Mouse (Mus musculus): Measurements from ENCODE around the gene Pmepa1.

The Pmepa1 gene

DNA sequence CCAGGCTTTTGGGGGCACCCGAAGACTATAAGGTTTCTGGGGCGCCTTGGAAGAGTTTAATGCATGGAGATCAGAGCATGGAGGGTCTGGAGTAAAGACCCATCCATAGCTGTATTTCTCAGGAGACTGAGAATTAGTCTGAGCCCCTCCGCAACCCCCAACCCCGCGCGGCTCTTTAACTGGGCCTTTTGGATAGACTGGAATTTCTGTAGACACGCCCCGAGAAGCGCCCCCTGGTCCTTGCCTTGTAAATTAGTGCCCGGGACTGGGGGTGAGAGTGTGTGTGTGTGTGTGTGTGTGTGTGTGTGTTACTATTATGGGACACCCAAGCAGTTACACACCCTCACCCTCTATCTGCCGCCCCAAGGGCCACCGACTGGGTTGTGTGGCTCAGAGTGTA is 526 bp upstream of the Pmepa1 start:
- DNase-seq (ENCODE audit: low read depth, low spot score), result no peak

- no peak for DNase-seq (ENCODE audit: low read depth, low spot score)
These were observed 761 bp downstream of the Pmepa1 start for GRCm38 (mm10) chr2:173275343-173276201.

DNA sequence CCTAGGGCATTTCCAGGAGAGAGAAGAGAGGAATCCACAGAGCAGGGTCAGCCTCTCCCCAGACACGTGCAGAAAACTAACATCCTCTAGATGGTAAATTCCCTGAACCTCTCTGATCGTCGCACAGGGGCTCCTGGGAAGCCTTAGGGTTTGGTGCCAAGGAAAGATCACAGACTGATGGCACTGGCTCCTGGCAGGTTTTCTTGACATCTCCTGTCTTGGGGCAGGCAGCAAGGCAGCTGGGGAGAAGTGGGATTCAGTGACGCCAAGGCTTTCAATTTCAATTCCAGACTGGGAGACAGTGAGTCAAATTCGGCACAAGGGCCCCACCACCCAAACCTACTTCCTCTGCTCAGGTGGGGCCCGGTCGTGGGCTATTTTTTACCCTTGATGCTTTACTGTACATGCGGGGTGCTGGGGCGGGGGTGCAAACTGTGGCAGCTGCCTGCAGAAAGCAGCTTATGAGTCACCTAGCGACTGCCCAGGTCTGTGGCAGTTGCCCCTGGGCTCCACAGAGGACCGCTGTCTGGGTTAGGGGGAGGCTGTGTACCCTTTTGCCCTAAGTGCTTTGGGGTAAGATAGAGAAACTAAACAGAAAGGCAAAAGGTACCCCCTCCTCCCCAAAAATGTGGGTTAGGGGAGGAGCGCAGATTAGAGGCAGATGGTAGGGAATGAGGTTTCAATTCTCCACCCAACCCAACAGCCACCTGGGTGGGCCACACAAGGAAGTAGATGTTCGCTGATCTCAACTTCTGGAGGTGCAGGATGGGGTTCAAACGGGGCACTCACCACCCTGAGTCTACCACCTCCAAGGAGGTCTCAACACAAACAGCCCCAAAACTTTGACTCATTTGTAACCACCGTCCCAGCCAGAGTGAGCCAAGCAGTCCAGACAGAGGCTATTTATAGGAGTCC is 1.6 kb downstream of the Pmepa1 start:
- no peak for DNase-seq (ENCODE audit: low read depth, low spot score)

- no peak for DNase-seq (ENCODE audit: low read depth, low spot score)
These were observed 2.4 kb downstream of the Pmepa1 start for GRCm38 (mm10) chr2:173273885-173274284.

GRCm38 (mm10) chr2:173272354-173272900 is 3.9 kb downstream of the Pmepa1 start:
- no peak for DNase-seq (ENCODE audit: low read depth, low spot score)

DNA sequence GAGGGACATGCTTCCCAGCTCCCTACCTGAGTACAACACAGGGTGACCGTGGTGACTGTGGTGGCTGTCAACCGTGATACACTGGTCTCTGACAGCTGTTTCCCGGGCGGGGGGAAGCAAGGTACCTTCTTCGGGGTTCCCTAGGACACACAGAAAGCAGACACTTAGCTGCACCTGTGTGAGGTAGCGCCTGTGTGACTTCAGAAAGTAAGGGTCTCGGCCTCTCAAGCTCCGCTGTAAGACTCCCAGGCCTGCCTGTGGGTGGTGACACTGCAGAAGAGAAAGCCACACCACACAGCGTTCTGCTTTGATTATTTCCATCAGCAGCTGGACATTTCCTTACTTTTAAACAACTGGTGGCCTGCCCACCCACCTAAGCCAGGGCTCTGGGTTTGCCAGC is 4.8 kb downstream of the Pmepa1 start:
- no peak for DNase-seq (ENCODE audit: low read depth, low spot score)

DNA sequence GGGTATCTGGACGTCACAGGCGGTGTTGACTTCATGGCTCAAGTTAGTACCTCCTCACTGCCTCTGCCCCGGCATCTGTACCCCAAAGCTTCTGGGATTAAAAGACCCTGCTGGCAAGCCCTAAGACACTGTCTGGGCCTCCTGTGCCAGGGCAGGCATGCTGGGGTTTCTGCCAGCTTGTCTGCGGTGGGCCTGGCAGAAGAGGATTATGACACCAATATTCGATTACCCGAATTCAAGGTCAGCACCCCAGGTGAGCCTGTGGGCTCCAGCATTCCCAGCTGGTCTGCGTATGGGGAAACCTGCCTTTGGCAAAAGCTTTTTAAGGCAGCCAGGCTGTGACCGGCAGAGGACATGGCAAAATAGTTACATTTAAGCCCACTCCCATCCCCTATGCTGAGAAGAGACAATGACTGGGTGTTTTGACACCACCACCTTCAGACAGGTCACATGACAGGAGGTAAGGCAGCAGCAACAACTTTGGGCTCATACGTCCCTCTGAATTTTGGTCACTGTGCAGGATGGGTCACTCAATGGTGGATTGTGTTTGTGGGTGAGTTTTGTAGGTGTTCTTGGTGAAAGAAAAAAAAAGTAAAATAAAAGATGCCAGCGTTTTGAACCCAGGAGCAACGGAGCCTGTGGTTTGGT is 5.6 kb downstream of the Pmepa1 start:
- DNase-seq (ENCODE audit: low read depth, low spot score), result no peak

DNA sequence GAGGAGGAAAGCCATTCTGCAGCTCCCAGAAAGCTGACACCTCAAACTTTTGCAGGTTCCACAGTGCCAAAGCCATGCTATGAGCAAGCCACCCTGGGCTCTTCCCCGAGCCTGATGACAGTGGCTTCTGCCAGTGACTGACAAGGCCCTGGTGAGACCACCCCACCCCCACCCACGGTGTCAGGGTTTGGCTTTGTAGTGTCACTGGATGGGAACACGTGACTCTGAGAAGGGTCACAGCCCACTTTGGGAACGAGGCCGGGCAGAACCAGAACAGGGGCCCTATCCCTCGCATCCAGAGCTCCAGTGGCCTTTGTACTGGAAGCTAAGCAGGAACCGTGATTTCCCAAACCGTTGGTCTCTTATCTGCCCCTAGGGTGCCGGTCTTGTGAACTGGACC is 6.1 kb downstream of the Pmepa1 start:
- no peak for DNase-seq (ENCODE audit: low read depth, low spot score)

- DNase-seq (ENCODE audit: low read depth, low spot score), result no peak
These were observed 8.8 kb downstream of the Pmepa1 start for GRCm38 (mm10) chr2:173267562-173267961.

DNA sequence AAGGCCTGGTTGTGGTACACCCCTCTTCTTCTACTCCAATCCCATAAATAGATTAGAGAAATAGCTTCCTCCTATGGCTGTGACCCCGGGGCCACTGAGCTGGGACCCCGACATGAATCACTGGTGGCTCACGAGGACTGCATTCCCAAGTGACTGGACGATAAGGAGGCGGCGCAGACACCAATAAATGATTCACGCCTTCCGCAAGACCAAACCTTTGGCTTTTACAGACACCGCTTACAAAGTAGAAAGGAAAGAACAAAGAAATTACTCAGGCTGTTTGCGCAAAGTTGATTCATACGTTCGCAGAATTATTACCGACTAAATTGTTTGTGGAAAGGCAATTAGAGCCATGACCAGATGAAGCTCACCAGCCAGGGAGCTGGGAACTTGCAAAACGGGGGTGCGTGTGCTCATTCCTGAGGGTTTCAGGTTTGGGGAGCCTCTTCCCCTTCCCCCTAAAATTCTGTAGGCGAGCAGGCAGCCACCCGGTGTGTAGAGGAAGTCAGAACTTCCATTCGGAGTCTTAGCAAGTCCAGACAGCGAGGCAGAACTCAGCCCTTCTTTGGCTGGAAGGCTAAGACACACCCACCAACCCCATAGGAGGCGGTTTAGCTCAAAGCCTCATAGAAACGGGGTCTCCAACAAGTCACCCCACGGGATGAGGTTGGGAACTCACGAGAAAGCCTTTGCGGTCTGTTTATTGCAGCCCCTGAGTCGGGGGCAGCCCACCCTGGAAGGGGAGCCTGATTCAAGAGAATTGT is 9.8 kb downstream of the Pmepa1 start:
- DNase-seq (ENCODE audit: low read depth, low spot score), result no peak

DNA sequence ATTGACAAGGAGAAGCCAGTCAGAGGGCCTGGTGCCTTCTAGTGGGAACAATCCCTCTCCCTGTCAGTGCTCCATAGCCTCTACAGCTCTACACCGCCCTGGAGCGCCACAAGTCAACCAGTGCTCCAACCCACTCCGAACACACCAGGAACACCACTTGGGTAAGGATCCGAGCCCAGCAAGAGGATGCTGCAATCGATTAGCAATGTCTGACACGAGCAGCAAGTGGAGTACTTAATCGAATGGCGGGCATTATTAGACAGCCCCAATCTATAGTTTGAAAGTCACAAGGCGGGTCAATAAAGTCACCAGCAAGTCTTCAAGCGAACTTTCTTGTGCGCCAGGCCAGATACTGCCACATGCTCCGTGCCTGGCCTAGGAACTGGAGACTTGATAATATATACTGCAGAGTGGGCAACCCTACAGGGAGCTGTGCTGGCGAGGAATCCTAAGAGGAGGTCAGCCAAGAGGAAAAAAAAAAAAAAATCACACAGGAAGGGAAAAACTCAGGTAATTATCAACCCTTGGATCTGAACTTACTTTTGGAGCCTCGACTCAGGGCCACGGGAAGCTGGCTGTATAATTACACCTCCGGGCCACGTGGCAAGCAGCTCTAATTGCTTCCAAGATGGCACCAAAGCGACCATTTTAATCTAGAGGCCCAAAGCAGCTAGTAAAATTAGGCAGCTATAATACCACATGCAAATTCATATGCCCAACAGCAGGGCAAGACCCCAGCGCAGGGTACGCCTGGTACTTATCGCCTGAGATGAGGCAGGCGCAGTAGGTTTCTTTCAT is 10.7 kb downstream of the Pmepa1 start:
- DNase-seq (ENCODE audit: low read depth, low spot score), result no peak

DNA sequence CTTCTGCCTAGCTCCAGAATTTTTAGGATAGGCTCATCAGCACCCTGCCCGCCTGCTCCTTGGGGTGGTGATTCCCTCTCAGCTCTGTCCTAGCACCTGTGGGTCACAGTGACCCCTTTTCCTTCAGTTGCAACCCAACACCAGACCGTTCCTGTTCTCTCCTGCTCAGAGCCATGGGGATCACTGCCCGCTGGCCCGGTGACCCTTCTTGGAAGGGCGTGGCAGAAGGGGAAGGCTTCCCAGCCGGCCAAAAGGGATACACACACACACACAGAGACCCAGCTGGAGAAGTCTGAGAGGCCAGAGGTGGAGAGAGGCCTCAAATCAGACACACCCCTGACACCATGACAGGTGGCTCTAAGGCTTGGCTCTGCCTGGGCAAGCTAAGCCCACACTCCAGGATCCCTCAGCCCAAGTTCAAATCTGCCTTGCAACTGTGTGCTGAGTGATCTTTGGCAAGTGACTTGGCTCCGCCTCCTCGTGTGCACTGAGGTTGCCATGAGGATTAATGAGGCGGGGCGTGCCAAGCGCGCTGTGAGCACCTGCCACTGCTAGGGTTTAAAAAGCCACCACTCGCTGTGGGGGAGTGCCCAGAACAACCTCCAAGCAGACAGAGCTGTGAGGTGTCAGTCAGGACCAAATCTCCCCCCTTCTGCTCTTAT is 11.7 kb downstream of the Pmepa1 start:
- DNase-seq (ENCODE audit: low read depth, low spot score), result no peak

DNA sequence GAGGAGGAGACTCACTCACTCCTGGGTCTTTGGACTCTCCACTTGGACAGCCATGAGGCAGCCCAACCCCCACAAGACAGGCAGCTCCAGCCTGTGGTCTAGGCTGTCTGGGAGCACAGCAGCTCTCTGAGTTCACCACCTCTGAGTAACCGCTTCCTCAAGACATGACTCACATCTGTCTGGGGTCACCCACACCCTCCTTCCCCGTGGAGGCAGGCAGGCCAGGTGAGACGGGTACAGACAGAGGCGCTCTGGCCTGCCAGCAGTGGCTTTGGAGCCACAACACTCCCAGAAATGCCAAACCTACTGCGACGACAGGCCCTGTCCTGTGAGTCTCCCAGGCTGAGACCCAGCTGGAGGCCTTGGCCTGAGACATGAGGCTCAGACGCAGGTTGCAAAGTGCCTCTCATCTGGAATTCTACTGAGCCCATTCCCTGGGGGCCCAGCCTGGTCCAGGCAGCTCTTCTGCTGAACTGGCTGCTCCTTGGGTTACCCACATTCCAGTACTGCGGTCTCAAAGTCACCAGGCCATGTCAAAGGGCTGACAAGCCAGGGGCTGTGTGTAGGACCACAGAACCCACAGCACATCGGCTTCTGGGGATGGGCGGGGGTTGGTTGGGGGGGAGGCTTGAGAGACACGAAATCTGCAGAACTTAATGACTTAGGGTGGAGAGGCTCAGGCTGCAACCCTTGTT is 12.6 kb downstream of the Pmepa1 start:
- no peak for DNase-seq (ENCODE audit: low read depth, low spot score)

- DNase-seq (ENCODE audit: low read depth, low spot score), result no peak
These were observed 14.8 kb downstream of the Pmepa1 start for GRCm38 (mm10) chr2:173261497-173261896.

GRCm38 (mm10) chr2:173258459-173259091 is 17.8 kb downstream of the Pmepa1 start:
- DNase-seq (ENCODE audit: low read depth, low spot score), result no peak

- DNase-seq (ENCODE audit: low read depth, low spot score), result no peak
These were observed 18.7 kb downstream of the Pmepa1 start for GRCm38 (mm10) chr2:173257610-173258009.

DNA sequence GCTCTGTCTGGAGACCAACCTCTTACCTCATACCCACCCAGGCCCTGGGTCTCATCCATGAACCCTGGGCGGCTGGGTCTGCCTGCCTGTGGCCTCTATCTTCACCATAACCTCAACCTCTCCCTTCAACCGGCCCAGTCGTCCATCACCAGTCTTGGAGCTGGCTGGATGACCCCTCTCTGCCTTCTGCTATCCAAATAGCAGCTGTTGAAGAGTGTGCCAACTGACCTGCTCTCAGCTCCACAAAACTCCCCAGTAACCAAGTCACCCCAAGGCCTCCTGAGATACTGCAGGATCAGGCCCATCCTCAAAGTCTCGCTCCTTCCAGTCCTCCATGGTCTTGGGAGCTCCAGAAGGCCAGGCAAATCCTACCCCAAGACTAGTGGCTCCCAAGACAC is 19.8 kb downstream of the Pmepa1 start:
- DNase-seq (ENCODE audit: low read depth, low spot score), result no peak

GRCm38 (mm10) chr2:173255810-173256551 is 20.4 kb downstream of the Pmepa1 start:
- DNase-seq (ENCODE audit: low read depth, low spot score), result no peak
